Mouse (Mus musculus) limb, embryonic 11.5 days (tissue): ENCODE measurements around the gene Ptpn11. TPM values are rescaled to one million over a fixed set of nuclear protein-coding genes. Genes with fewer than 3 reads are reported as not detected.

Experiments used
- ATAC-seq: fragments of 200-750 bp; cut with Nextera tagmentation; 2 replicates; pipeline ENCODE4 v1.8.0; 2017; ENCODE audit warnings: low read depth; ENCODE audit not compliant: insufficient number of reproducible peaks, low FRiP score, low TSS enrichment
- DNase-seq: peaks from one replicate; pipeline ENCODE4 v3.0.0-alpha.2; 2015; ENCODE audit warnings: low spot score
- H3K27ac ChIP-seq: fragments of 300-500 bp; sonication (generic); replicated peaks from 2 replicates; pipeline ENCODE4 v1.5.1; 2014; ENCODE audit warnings: low read depth, mild to moderate bottlenecking, low read length
- H3K27me3 ChIP-seq: fragments of 300-500 bp; sonication (generic); 2 replicates; pipeline ENCODE4 v1.6.1; 2014; ENCODE audit warnings: mild to moderate bottlenecking, low read length, mixed read lengths; ENCODE audit not compliant: control insufficient read depth, insufficient read depth
- H3K36me3 ChIP-seq: fragments of 300-500 bp; sonication (generic); 2 replicates; pipeline ENCODE4 v1.6.1; 2014; ENCODE audit warnings: mild to moderate bottlenecking, low read length, moderate library complexity, mixed read lengths; ENCODE audit not compliant: control insufficient read depth, insufficient read depth
- H3K4me1 ChIP-seq: fragments of 300-500 bp; sonication (generic); 2 replicates; pipeline ENCODE4 v1.6.1; 2014; ENCODE audit warnings: low read length, mixed read lengths; ENCODE audit not compliant: control insufficient read depth, insufficient read depth
- H3K4me2 ChIP-seq: fragments of 300-500 bp; sonication (generic); 2 replicates; pipeline ENCODE4 v1.6.1; 2014; ENCODE audit warnings: low read depth, mild to moderate bottlenecking, moderate library complexity; ENCODE audit not compliant: severe bottlenecking
- H3K4me3 ChIP-seq: fragments of 300-500 bp; sonication (generic); 2 replicates; pipeline ENCODE4 v1.5.1; 2014; ENCODE audit warnings: low read depth, low read length
- H3K9ac ChIP-seq: fragments of 300-500 bp; sonication (generic); 2 replicates; pipeline ENCODE4 v1.6.1; 2014; ENCODE audit warnings: mild to moderate bottlenecking, low read length
- H3K9me3 ChIP-seq: fragments of 300-500 bp; sonication (generic); 2 replicates; pipeline ENCODE4 v1.6.1; 2016; ENCODE audit warnings: low read length; ENCODE audit not compliant: control insufficient read depth
- WGBS: fragments of 180-500 bp; shearing (Covaris S2); extraction: QIAGEN DNeasy Blood & Tissue Kit; methylation state at CpG from one replicate; pipeline ENCODE4 v1.1.7; 2014; 5-methylcytosine and 5-hydroxymethylcytosine counted together
- polyA plus RNA-seq: library from polyadenylated mRNA; unstranded; fragments of >200 nt; fragmentation: Nextera tagmentation; extraction: Ambion mirVana; gene quantifications from 2 replicates; pipeline ENCODE4 v1.2.1, GENCODE M21; 2014

The Ptpn11 gene
- 25.3 and 27.5 TPM in 2 replicates for polyA plus RNA-seq

DNA sequence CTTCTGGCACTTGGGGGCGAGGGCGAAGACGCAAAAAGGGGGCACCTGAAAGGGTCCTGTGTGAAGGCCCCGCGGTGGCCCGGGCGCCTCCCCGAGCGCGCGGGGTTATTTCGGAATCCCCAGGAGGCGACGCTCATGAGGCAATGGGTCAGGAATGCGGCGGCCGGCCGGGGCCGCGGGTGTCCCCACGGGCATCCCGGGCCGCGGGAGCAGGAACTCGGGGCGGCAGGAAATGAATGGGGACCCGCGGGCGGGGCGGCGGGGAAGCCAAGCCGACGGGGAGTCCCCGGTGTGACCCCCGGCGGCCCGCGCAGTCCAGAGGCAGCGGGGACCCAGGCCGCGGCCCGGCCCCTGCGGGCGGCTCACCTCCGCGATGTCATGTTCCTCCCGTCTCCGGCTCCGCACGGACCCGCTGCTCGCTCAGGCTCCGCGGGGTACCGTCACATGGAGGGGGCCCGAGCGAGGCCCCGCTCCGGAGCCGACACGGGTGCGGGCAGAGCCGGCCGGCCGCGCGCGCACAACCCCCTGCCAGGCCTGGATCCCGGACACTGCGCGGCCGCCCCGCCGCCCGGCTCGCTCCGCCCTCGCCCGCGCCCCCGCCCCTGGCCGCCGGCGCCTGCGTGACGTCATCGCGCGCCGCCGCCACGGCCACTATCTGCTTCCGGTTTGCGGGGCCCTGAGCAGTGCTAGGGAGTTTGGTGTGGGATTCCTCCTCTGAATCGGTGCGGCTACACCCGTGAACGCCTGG lies at the start of gene Ptpn11:
Gene Ptpn11 (minus strand): TSS at position 562 of the 748 bp plus-strand sequence.
- DNase-seq = peak; percentile 93
- H3K4me1 ChIP-seq = peaks cover 8% of the 10 kb centered on the region; the same call in 1 of the 2 replicates
- no peaks in the 10 kb centered on the region for H3K27me3 ChIP-seq
- no peaks in the 10 kb centered on the region for H3K36me3 ChIP-seq
- peak within 1 kb of the TSS; percentile 51; the same call in 1 of the 2 replicates for H3K27ac ChIP-seq
- H3K4me3 ChIP-seq = peak within 1 kb of the TSS; percentile 95
- WGBS = under 1% methylated on average over 64 of the region's 98 CpGs
- H3K9ac ChIP-seq = peak within 1 kb of the TSS; percentile 94
- peak within 1 kb of the TSS; percentile 85 for H3K4me2 ChIP-seq
- H3K9me3 ChIP-seq = no peaks in the 10 kb centered on the region
- ATAC-seq = peak; percentile 93

GRCm38 (mm10) chr5:121239846-121240245 lies 48.6 kb upstream of the Ptpn11 start:
- ATAC-seq (no peak), DNase-seq (no peak)
- Histone ChIP-seq H3K9ac (no peak overlapping the region), H3K27ac (no peak overlapping the region), H3K4me1 (no peaks in the 10 kb centered on the region), H3K9me3 (no peaks in the 10 kb centered on the region), H3K4me2 (no peak overlapping the region), H3K36me3 (no peaks in the 10 kb centered on the region), H3K4me3 (no peak overlapping the region), H3K27me3 (no peaks in the 10 kb centered on the region)
- WGBS = 82% methylated on average over 5 of the region's 5 CpGs

DNA sequence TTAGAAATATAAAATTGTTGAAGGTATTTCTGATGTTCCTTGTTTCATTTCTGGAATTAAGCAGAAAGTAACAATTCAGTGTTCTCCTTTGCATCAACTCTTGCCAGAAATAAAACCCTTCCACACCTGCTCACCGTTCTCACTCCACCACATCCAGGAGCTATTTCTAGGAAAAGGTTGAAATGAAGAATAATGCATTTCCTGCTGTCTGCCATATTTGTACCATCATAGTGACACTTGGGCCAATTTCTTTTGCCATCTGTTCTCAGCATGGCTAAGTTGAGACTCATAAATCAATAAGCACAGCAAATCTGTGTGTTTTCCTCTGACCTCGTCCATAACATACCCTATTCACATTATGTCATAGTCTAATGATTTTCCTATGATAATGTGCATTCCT lies 47.0 kb upstream of the Ptpn11 start:
- no peak for ATAC-seq
- H3K9ac ChIP-seq = no peak overlapping the region
- 84% methylated on average over 2 of the region's 2 CpGs for WGBS

DNA sequence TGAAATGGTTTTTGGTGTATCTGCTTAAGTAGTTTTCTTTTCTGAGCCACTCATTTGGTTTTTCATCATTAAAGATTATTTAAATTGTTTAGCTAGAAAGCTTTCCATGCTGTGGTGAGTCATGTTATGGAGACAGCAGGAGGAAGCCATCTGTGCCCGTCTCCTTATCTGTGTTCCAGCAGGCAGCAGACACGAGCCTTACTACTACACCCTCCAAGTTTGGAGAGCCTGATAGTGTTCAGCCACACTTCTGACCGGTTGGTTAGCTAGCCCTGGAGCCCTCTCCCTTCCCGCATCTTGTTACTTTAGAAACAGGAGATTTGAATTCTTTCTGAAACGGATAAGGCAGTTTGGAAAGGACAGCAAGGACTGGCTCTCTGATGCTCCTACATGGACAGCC lies 45.0 kb upstream of the Ptpn11 start:
- no peak for DNase-seq
- no peak overlapping the region for H3K9ac ChIP-seq
- no peak overlapping the region for H3K27ac ChIP-seq
- H3K9me3 ChIP-seq = no peaks in the 10 kb centered on the region
- H3K27me3 ChIP-seq = no peaks in the 10 kb centered on the region
- H3K4me1 ChIP-seq = no peaks in the 10 kb centered on the region
- 85% methylated on average over 5 of the region's 5 CpGs for whole genome bisulfite sequencing
- ATAC-seq = no peak
- no peak overlapping the region for H3K4me3 ChIP-seq
- H3K36me3 ChIP-seq = no peaks in the 10 kb centered on the region
- no peak overlapping the region for H3K4me2 ChIP-seq

More for the DNA sequence above, 47.0 kb upstream of the Ptpn11 start:
- Histone ChIP-seq H3K4me1 (no peaks in the 10 kb centered on the region), H3K4me3 (no peak overlapping the region), H3K36me3 (no peaks in the 10 kb centered on the region), H3K9me3 (no peaks in the 10 kb centered on the region), H3K27me3 (no peaks in the 10 kb centered on the region), H3K27ac (no peak overlapping the region), H3K4me2 (no peak overlapping the region)
- DNase-seq = no peak

- 81% methylated on average over 2 of the region's 2 CpGs for WGBS
- no peak overlapping the region for H3K4me2 ChIP-seq
- H3K4me3 ChIP-seq = no peak overlapping the region
- no peaks in the 10 kb centered on the region for H3K36me3 ChIP-seq
- ATAC-seq (no peak), DNase-seq (no peak)
- no peaks in the 10 kb centered on the region for H3K27me3 ChIP-seq
- H3K4me1 ChIP-seq = no peaks in the 10 kb centered on the region
- no peak overlapping the region for H3K27ac ChIP-seq
- no peaks in the 10 kb centered on the region for H3K9me3 ChIP-seq
- no peak overlapping the region for H3K9ac ChIP-seq
Observed at GRCm38 (mm10) chr5:121233726-121234125, 42.5 kb upstream of the Ptpn11 start.

GRCm38 (mm10) chr5:121232789-121233188 lies 41.6 kb upstream of the Ptpn11 start:
- 88% methylated on average over 1 of the region's 1 CpGs for WGBS

DNA sequence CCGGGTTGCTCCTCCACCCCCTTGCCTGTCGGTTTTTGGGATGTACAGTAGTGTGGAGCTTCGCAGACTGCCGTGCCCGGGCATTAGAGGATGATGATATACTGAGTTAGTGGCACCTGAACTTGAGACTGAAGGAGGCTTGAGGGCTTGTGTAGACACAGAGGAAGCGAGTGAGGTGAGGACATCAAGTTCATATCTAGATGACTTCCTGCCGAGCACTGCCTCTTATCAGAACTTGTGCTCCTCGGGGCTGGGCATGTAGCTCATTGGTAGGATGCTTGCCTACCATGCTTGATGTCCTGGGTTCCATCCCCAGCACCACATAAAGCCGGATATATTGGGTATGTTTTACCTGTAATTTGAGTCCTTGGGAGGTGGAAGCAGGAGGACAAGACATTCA lies 39.6 kb upstream of the Ptpn11 start:
- Histone ChIP-seq H3K4me2 (no peak overlapping the region), H3K9me3 (no peaks in the 10 kb centered on the region), H3K27ac (no peak overlapping the region), H3K36me3 (no peaks in the 10 kb centered on the region), H3K4me1 (no peaks in the 10 kb centered on the region), H3K4me3 (no peak overlapping the region), H3K27me3 (no peaks in the 10 kb centered on the region), H3K9ac (no peak overlapping the region)
- no peak for ATAC-seq
- no peak for DNase-seq
- 86% methylated on average over 9 of the region's 9 CpGs for WGBS

More at GRCm38 (mm10) chr5:121232789-121233188, 41.6 kb upstream of the Ptpn11 start:
- H3K36me3 ChIP-seq = no peaks in the 10 kb centered on the region
- ATAC-seq (no peak), DNase-seq (no peak)
- H3K27ac ChIP-seq = no peak overlapping the region
- H3K4me2 ChIP-seq = no peak overlapping the region
- H3K4me1 ChIP-seq = no peaks in the 10 kb centered on the region
- H3K9ac ChIP-seq = no peak overlapping the region
- H3K27me3 ChIP-seq = no peaks in the 10 kb centered on the region
- no peaks in the 10 kb centered on the region for H3K9me3 ChIP-seq
- H3K4me3 ChIP-seq = no peak overlapping the region

DNA sequence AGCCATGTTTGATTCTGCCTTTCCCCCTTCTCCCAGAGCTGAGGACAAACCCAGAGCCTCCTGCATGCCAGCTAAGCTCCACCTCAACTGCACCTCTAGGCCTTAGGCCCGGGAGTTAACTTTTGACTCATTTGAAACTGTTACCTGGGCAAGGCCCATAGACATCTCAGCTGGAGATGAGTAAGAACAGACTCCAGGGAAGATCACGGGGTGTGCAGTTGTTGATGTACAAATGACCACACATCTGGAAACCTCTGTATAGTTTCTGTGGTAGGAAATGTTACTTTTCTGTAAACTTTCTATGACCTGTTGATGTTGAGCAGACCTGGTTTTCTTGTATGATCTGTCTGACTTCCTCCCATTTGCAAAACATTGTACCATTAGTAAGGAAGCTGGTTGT lies 38.0 kb upstream of the Ptpn11 start:
- WGBS = 91% methylated on average over 2 of the region's 2 CpGs
- ATAC-seq = no peak
- Histone ChIP-seq H3K27ac (no peak overlapping the region), H3K9me3 (no peaks in the 10 kb centered on the region), H3K4me1 (no peaks in the 10 kb centered on the region), H3K4me3 (no peak overlapping the region), H3K4me2 (no peak overlapping the region), H3K9ac (no peak overlapping the region), H3K36me3 (no peaks in the 10 kb centered on the region), H3K27me3 (no peaks in the 10 kb centered on the region)
- no peak for DNase-seq
